ENCODE assay signal across 10 mouse cellular contexts in the genomic region with DNA sequence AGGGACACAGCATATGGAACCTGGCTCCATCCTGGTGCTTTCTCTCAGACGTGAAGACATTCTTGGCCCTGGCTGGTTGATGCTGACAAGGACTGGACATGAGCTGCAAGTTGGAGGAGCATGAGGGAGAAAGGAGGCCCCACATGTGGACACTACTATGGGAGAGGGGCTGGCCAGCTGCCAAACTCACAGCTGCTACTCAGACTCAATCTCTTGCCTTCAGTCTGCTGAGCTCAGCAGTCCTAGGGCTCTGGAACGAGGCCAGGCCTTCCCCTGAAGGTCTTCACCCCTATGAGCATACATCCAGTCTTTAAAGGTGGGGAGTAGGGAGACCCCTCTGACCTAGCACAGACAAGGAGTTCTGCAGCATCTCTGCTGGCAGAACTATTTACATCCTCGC. TPM values are rescaled to one million over a fixed set of nuclear protein-coding genes. Genes with fewer than 3 reads are reported as not detected.
DNase-seq lines count a peak whose midpoint lies in the region; ATAC-seq lines count a peak whose summit lies in the region.
"Had no signal": no experiment of that assay in that cellular context is flagged by ENCODE, and none has a peak within 500 bp of the region (broad histone marks: within the 10 kb centered on the region; RNA-seq: fewer than 3 reads in every experiment).

No protein-coding gene starts in this region.

- H3K27ac ChIP-seq in midbrain, embryonic 10.5 days (replicated peaks), result 0 out of 2 replicates have a peak overlapping the region, but pooled peaks have one; percentile 34
- no peak overlapping the region for H3K27ac ChIP-seq in midbrain, embryonic 16.5 days (ENCODE audit: low read length)
- peak overlapping the region; percentile 46; the same call in 1 of the 2 replicates for H3K27ac ChIP-seq in forebrain, embryonic 16.5 days (ENCODE audit: low read length)
- 0 out of 2 replicates have a peak overlapping the region, but pooled peaks have one; percentile 14 for H3K27ac ChIP-seq in hindbrain, embryonic 14.5 days
- H3K27ac ChIP-seq in lung, embryonic 16.5 days (ENCODE audit: low read length), result peak overlapping the region; percentile 56

- H3K36me3 ChIP-seq in midbrain, embryonic 10.5 days, result no peaks in the 10 kb centered on the region; the same call in 1 of the 2 replicates
- no peaks in the 10 kb centered on the region for H3K36me3 ChIP-seq in midbrain, embryonic 16.5 days (ENCODE audit: control insufficient read depth, insufficient read depth, low read length)
- H3K36me3 ChIP-seq in forebrain, embryonic 16.5 days (ENCODE audit: control insufficient read depth, insufficient read depth), result no peaks in the 10 kb centered on the region
- H3K36me3 ChIP-seq in hindbrain, embryonic 14.5 days (replicated peaks; ENCODE audit: control insufficient read depth, insufficient read depth), result no peaks in the 10 kb centered on the region
- H3K36me3 ChIP-seq in lung, embryonic 16.5 days (ENCODE audit: control insufficient read depth, insufficient read depth, low read length), result no peaks in the 10 kb centered on the region

- 76% methylated on average over 3 of the region's 3 CpGs for WGBS in midbrain, embryonic 10.5 days
- WGBS in midbrain, embryonic 16.5 days, result 59% methylated on average over 3 of the region's 3 CpGs
- WGBS in forebrain, embryonic 16.5 days, result 49% methylated on average over 3 of the region's 3 CpGs
- WGBS in hindbrain, embryonic 14.5 days, result 38% methylated on average over 3 of the region's 3 CpGs
- WGBS in lung, embryonic 16.5 days, result 34% methylated on average over 3 of the region's 3 CpGs

- no peak overlapping the region for H3K4me2 ChIP-seq in midbrain, embryonic 16.5 days (ENCODE audit: low read length)
- no peak overlapping the region for H3K4me2 ChIP-seq in forebrain, embryonic 16.5 days (ENCODE audit: low read length)
- H3K4me2 ChIP-seq in hindbrain, embryonic 14.5 days (replicated peaks), result no peak overlapping the region
- H3K4me2 ChIP-seq in lung, embryonic 16.5 days (ENCODE audit: low read depth, low read length), result peak overlapping the region; percentile 2; the same call in 1 of the 2 replicates

- no peak overlapping the region for H3K9ac ChIP-seq in midbrain, embryonic 16.5 days (ENCODE audit: low read depth, low read length)
- H3K9ac ChIP-seq in forebrain, embryonic 16.5 days (replicated peaks; ENCODE audit: low read depth, low read length), result no peak overlapping the region
- no peak overlapping the region for H3K9ac ChIP-seq in hindbrain, embryonic 14.5 days
- no peak overlapping the region for H3K9ac ChIP-seq in lung, embryonic 16.5 days (ENCODE audit: low read length)

- no peak for DNase-seq in midbrain, embryonic 10.5 days (ENCODE audit: low spot score)
- peak; percentile 69 for DNase-seq in hindbrain, embryonic 14.5 days (ENCODE audit: low spot score)
- no peak for DNase-seq in left cerebral cortex, adult 8-10 months (ENCODE audit: low spot score in 2 of 2)

- H3K4me3 ChIP-seq in midbrain, embryonic 10.5 days, result no peak overlapping the region
- no peak overlapping the region for H3K4me3 ChIP-seq in midbrain, embryonic 16.5 days (ENCODE audit: low read depth, low read length)
- no peak overlapping the region for H3K4me3 ChIP-seq in forebrain, embryonic 16.5 days (replicated peaks; ENCODE audit: low read length)
- H3K4me3 ChIP-seq in hindbrain, embryonic 14.5 days (replicated peaks; ENCODE audit: low read length), result no peak overlapping the region
- H3K4me3 ChIP-seq in lung, embryonic 16.5 days (ENCODE audit: low read length), result no peak overlapping the region

- H3K9me3 ChIP-seq in midbrain, embryonic 10.5 days (replicated peaks), result no peaks in the 10 kb centered on the region
- H3K9me3 ChIP-seq in midbrain, embryonic 16.5 days (replicated peaks; ENCODE audit: control insufficient read depth, low read length, poor library complexity, severe bottlenecking), result no peaks in the 10 kb centered on the region
- no peaks in the 10 kb centered on the region for H3K9me3 ChIP-seq in forebrain, embryonic 16.5 days (ENCODE audit: control insufficient read depth, low read length)
- H3K9me3 ChIP-seq in hindbrain, embryonic 14.5 days (ENCODE audit: control insufficient read depth, low read length), result no peaks in the 10 kb centered on the region
- no peaks in the 10 kb centered on the region for H3K9me3 ChIP-seq in lung, embryonic 16.5 days (ENCODE audit: control insufficient read depth, low read length)

- ATAC-seq in midbrain, embryonic 16.5 days, result no peak
- ATAC-seq in forebrain, embryonic 16.5 days, result peak; percentile 36; the same call in 1 of the 2 replicates
- ATAC-seq in hindbrain, embryonic 14.5 days (ENCODE audit: low FRiP score), result no peak
- peak; percentile 60 for ATAC-seq in lung, embryonic 16.5 days (ENCODE audit: low read depth)
- ATAC-seq in granulocyte monocyte progenitor cell, adult 5-6 weeks (replicated peaks; ENCODE audit: poor library complexity, severe bottlenecking), result no peak
- ATAC-seq in inflammation-experienced regulatory T-cells, adult 6 months, result no peak

- H3K4me1 ChIP-seq in midbrain, embryonic 10.5 days, result peaks cover 40% of the 10 kb centered on the region
- H3K4me1 ChIP-seq in midbrain, embryonic 16.5 days (ENCODE audit: control insufficient read depth, insufficient read depth, low read length), result no peaks in the 10 kb centered on the region; the same call in 1 of the 2 replicates
- peaks cover 27% of the 10 kb centered on the region for H3K4me1 ChIP-seq in forebrain, embryonic 16.5 days (replicated peaks; ENCODE audit: control insufficient read depth, insufficient read depth, low read length)
- 0 out of 2 replicates have a peak, but pooled peaks cover 10% of the 10 kb centered on the region for H3K4me1 ChIP-seq in hindbrain, embryonic 14.5 days (replicated peaks; ENCODE audit: control insufficient read depth, insufficient read depth, low read length)
- H3K4me1 ChIP-seq in lung, embryonic 16.5 days (replicated peaks; ENCODE audit: control insufficient read depth, insufficient read depth, low read length), result peaks cover 63% of the 10 kb centered on the region

- 0 out of 2 replicates have a peak, but pooled peaks cover 4% of the 10 kb centered on the region for H3K27me3 ChIP-seq in midbrain, embryonic 10.5 days (ENCODE audit: low read depth, poor library complexity, severe bottlenecking)
- no peaks in the 10 kb centered on the region for H3K27me3 ChIP-seq in midbrain, embryonic 16.5 days (ENCODE audit: control insufficient read depth, insufficient read depth, low read depth, low read length)
- H3K27me3 ChIP-seq in forebrain, embryonic 16.5 days (replicated peaks; ENCODE audit: control insufficient read depth, insufficient read depth, low read length), result no peaks in the 10 kb centered on the region
- H3K27me3 ChIP-seq in hindbrain, embryonic 14.5 days (ENCODE audit: control insufficient read depth, insufficient read depth, low read length), result no peaks in the 10 kb centered on the region
- no peaks in the 10 kb centered on the region for H3K27me3 ChIP-seq in lung, embryonic 16.5 days (ENCODE audit: control insufficient read depth, insufficient read depth, low read depth, low read length)

RNA-seq across cellular contexts. Expression of gene Ccdc33, which starts 36.7 kb away (rescaled TPM):
- 0.51 and 0.62 TPM in 2 replicates for polyA plus RNA-seq in midbrain, embryonic 10.5 days (2016; fragmentation: Nextera tagmentation; extraction: Ambion mirVana)
- 0.31 and 0.90 TPM in 2 replicates for polyA plus RNA-seq in midbrain, embryonic 16.5 days (2015; fragmentation: Nextera tagmentation; extraction: Ambion mirVana)
- 0.51 and 0.79 TPM in 2 replicates for polyA plus RNA-seq in forebrain, embryonic 16.5 days (2015; fragmentation: Nextera tagmentation; extraction: Ambion mirVana)
- 0.13 and 0.43 TPM in 2 replicates for polyA plus RNA-seq in hindbrain, embryonic 14.5 days (2014; fragmentation: Nextera tagmentation; extraction: Ambion mirVana)
- polyA plus RNA-seq in lung, embryonic 16.5 days (2015; fragmentation: Nextera tagmentation; extraction: Ambion mirVana), result 0.68 and 1.4 TPM in 2 replicates
- total RNA-seq in left cerebral cortex, adult 8-10 months (2022), result 1 to 10 TPM; 1.1 to 2.3 (median 1.6) TPM
- total RNA-seq in granulocyte monocyte progenitor cell, adult 5-6 weeks (2014; fragmentation: Nextera tagmentation), result not detected in 2 replicates
- total RNA-seq in granulocyte monocyte progenitor cell, adult 5-6 weeks (2017), result not detected in 2 replicates
- not detected for polyA plus RNA-seq in inflammation-experienced regulatory T-cells, adult 6 months (2017; shearing (Covaris generic))
- total RNA-seq: hematopoietic stem cell, adult 5-6 weeks; neutrophil, adult 5-6 weeks had no signal

RNA-seq across cellular contexts. Expression of gene Islr, which starts 48.7 kb away (rescaled TPM):
- polyA plus RNA-seq in midbrain, embryonic 10.5 days (2016; fragmentation: Nextera tagmentation; extraction: Ambion mirVana), result 7.4 and 15.4 TPM in 2 replicates
- polyA plus RNA-seq in midbrain, embryonic 16.5 days (2015; fragmentation: Nextera tagmentation; extraction: Ambion mirVana), result 24.4 and 26.2 TPM in 2 replicates
- polyA plus RNA-seq in forebrain, embryonic 16.5 days (2015; fragmentation: Nextera tagmentation; extraction: Ambion mirVana), result 16.8 and 25.5 TPM in 2 replicates
- 30.4 and 34.8 TPM in 2 replicates for polyA plus RNA-seq in hindbrain, embryonic 14.5 days (2014; fragmentation: Nextera tagmentation; extraction: Ambion mirVana)
- polyA plus RNA-seq in lung, embryonic 16.5 days (2015; fragmentation: Nextera tagmentation; extraction: Ambion mirVana), result 79.4 and 79.9 TPM in 2 replicates
- 10 to 100 TPM; 14.8 to 23.4 (median 18.9) TPM for total RNA-seq in left cerebral cortex, adult 8-10 months (2022)
- total RNA-seq in granulocyte monocyte progenitor cell, adult 5-6 weeks (2014; fragmentation: Nextera tagmentation), result 0.17 TPM in 1 of 2 replicates, not detected in the other
- not detected in 2 replicates for total RNA-seq in granulocyte monocyte progenitor cell, adult 5-6 weeks (2017)
- polyA plus RNA-seq in inflammation-experienced regulatory T-cells, adult 6 months (2017; shearing (Covaris generic)), result 1 to 10 TPM in 1 of 3 experiments, under 1 TPM in 1, not detected in 1; 0.84 to 1.5 TPM
- total RNA-seq: neutrophil, adult 5-6 weeks had no signal

RNA-seq across cellular contexts. Expression of gene Islr2, which starts 48.8 kb away (rescaled TPM):
- 5.2 and 8.1 TPM in 2 replicates for polyA plus RNA-seq in midbrain, embryonic 10.5 days (2016; fragmentation: Nextera tagmentation; extraction: Ambion mirVana)
- 38.0 and 42.3 TPM in 2 replicates for polyA plus RNA-seq in midbrain, embryonic 16.5 days (2015; fragmentation: Nextera tagmentation; extraction: Ambion mirVana)
- 74.4 and 88.4 TPM in 2 replicates for polyA plus RNA-seq in forebrain, embryonic 16.5 days (2015; fragmentation: Nextera tagmentation; extraction: Ambion mirVana)
- 7.2 and 17.2 TPM in 2 replicates for polyA plus RNA-seq in hindbrain, embryonic 14.5 days (2014; fragmentation: Nextera tagmentation; extraction: Ambion mirVana)
- polyA plus RNA-seq in lung, embryonic 16.5 days (2015; fragmentation: Nextera tagmentation; extraction: Ambion mirVana), result 0.25 and 0.38 TPM in 2 replicates
- total RNA-seq in left cerebral cortex, adult 8-10 months (2022), result 10 to 100 TPM; 63.9 to 73.8 (median 69.4) TPM
- not detected in 2 replicates for total RNA-seq in granulocyte monocyte progenitor cell, adult 5-6 weeks (2014; fragmentation: Nextera tagmentation)
- not detected in 2 replicates for total RNA-seq in granulocyte monocyte progenitor cell, adult 5-6 weeks (2017)
- not detected for polyA plus RNA-seq in inflammation-experienced regulatory T-cells, adult 6 months (2017; shearing (Covaris generic))

Comparison
In these comparisons a context has a peak if more than half of its experiments do, and no peak if none do; other contexts are left out.
1. ATAC-seq: peak in forebrain, embryonic 16.5 days (single experiment) and lung, embryonic 16.5 days (single experiment); none in midbrain, embryonic 16.5 days (single experiment), hindbrain, embryonic 14.5 days (single experiment), granulocyte monocyte progenitor cell, adult 5-6 weeks (single experiment) and inflammation-experienced regulatory T-cells, adult 6 months (single experiment).